Mouse (Mus musculus): ENCODE measurements around the gene Zbtb42. TPM values are rescaled to one million over a fixed set of nuclear protein-coding genes. Genes with fewer than 3 reads are reported as not detected.
A peak's percentile ranks its signal among the peaks of the same experiment; 100 is the strongest.

Zbtb42 gene
- polyA plus RNA-seq, 1 experiment from 2014 or later, result 2.1 TPM

- no peak for ATAC-seq (ENCODE audit: insufficient number of reproducible peaks, insufficient read depth, low FRiP score, low TSS enrichment)
- Histone ChIP-seq H3K27me3 (no peaks in the 10 kb centered on the region), H3K4me3 (no peak overlapping the region), H3K4me1 (peaks cover 57% of the 10 kb centered on the region), H3K9me3 (no peaks in the 10 kb centered on the region), H3K27ac (0 out of 2 replicates have a peak overlapping the region, but pooled peaks have one; percentile 6), H3K4me2 (replicated peaks) (no peak overlapping the region), H3K9ac (no peak overlapping the region), H3K36me3 (peaks cover 94% of the 10 kb centered on the region)
- 90% methylated on average over 11 of the region's 11 CpGs for WGBS
Measured at GRCm38 (mm10) chr12:112663303-112663702, 15.3 kb upstream of the Zbtb42 start.

GRCm38 (mm10) chr12:112663716-112664115 is 14.9 kb upstream of the Zbtb42 start:
- Histone ChIP-seq H3K27me3 (no peaks in the 10 kb centered on the region), H3K4me1 (peaks cover 57% of the 10 kb centered on the region), H3K36me3 (peaks cover 94% of the 10 kb centered on the region), H3K27ac (0 out of 2 replicates have a peak overlapping the region, but pooled peaks have one; percentile 6), H3K9ac (no peak overlapping the region), H3K4me2 (replicated peaks) (no peak overlapping the region), H3K4me3 (no peak overlapping the region), H3K9me3 (no peaks in the 10 kb centered on the region)
- 92% methylated on average over 12 of the region's 12 CpGs for WGBS
- ATAC-seq (ENCODE audit: insufficient number of reproducible peaks, insufficient read depth, low FRiP score, low TSS enrichment), result no peak

- H3K4me1 ChIP-seq, result peaks cover 57% of the 10 kb centered on the region
- H3K9me3 ChIP-seq, result no peaks in the 10 kb centered on the region
- H3K4me3 ChIP-seq, result no peak overlapping the region
- no peaks in the 10 kb centered on the region for H3K27me3 ChIP-seq
- H3K27ac ChIP-seq, result no peak overlapping the region
- no peak for ATAC-seq (ENCODE audit: insufficient number of reproducible peaks, insufficient read depth, low FRiP score, low TSS enrichment)
- H3K4me2 ChIP-seq (replicated peaks), result no peak overlapping the region
- no peak overlapping the region for H3K9ac ChIP-seq
- peaks cover 94% of the 10 kb centered on the region for H3K36me3 ChIP-seq
- WGBS, result 63% methylated on average over 2 of the region's 2 CpGs
Measured at GRCm38 (mm10) chr12:112664124-112664523, 14.5 kb upstream of the Zbtb42 start.

- no peaks in the 10 kb centered on the region for H3K27me3 ChIP-seq
- H3K27ac ChIP-seq, result 0 out of 2 replicates have a peak overlapping the region, but pooled peaks have one; percentile 1
- H3K9me3 ChIP-seq, result no peaks in the 10 kb centered on the region
- no peak overlapping the region for H3K4me2 ChIP-seq (replicated peaks)
- peaks cover 57% of the 10 kb centered on the region for H3K4me1 ChIP-seq
- ATAC-seq (ENCODE audit: insufficient number of reproducible peaks, insufficient read depth, low FRiP score, low TSS enrichment), result no peak
- H3K36me3 ChIP-seq, result peaks cover 94% of the 10 kb centered on the region
- 75% methylated on average over 5 of the region's 5 CpGs for WGBS
- H3K4me3 ChIP-seq, result no peak overlapping the region
- no peak overlapping the region for H3K9ac ChIP-seq
Measured at GRCm38 (mm10) chr12:112664656-112665055, 14.0 kb upstream of the Zbtb42 start.

GRCm38 (mm10) chr12:112665445-112665844 is 13.2 kb upstream of the Zbtb42 start:
- no peaks in the 10 kb centered on the region for H3K9me3 ChIP-seq
- peaks cover 54% of the 10 kb centered on the region for H3K4me1 ChIP-seq
- ATAC-seq (ENCODE audit: insufficient number of reproducible peaks, insufficient read depth, low FRiP score, low TSS enrichment), result no peak
- 71% methylated on average over 18 of the region's 18 CpGs for whole genome bisulfite sequencing
- no peaks in the 10 kb centered on the region for H3K27me3 ChIP-seq
- H3K9ac ChIP-seq, result no peak overlapping the region
- H3K4me2 ChIP-seq (replicated peaks), result no peak overlapping the region
- H3K4me3 ChIP-seq, result no peak overlapping the region
- H3K36me3 ChIP-seq, result peaks cover 94% of the 10 kb centered on the region
- H3K27ac ChIP-seq, result 0 out of 2 replicates have a peak overlapping the region, but pooled peaks have one; percentile 1

- H3K9ac ChIP-seq, result no peak overlapping the region
- H3K4me3 ChIP-seq, result no peak overlapping the region
- H3K4me2 ChIP-seq (replicated peaks), result no peak overlapping the region
- peaks cover 94% of the 10 kb centered on the region for H3K36me3 ChIP-seq
- H3K27ac ChIP-seq, result 0 out of 2 replicates have a peak overlapping the region, but pooled peaks have one; percentile 1
- WGBS, result 89% methylated on average over 9 of the region's 9 CpGs
- H3K4me1 ChIP-seq, result peaks cover 54% of the 10 kb centered on the region
- no peaks in the 10 kb centered on the region for H3K27me3 ChIP-seq
- no peaks in the 10 kb centered on the region for H3K9me3 ChIP-seq
- no peak for ATAC-seq (ENCODE audit: insufficient number of reproducible peaks, insufficient read depth, low FRiP score, low TSS enrichment)
Measured at GRCm38 (mm10) chr12:112665881-112666544, 12.6 kb upstream of the Zbtb42 start.

GRCm38 (mm10) chr12:112667619-112668297 is 10.9 kb upstream of the Zbtb42 start:
- no peaks in the 10 kb centered on the region for H3K27me3 ChIP-seq
- peaks cover 58% of the 10 kb centered on the region for H3K4me1 ChIP-seq
- peak overlapping the region; percentile 24; the same call in 1 of the 2 replicates for H3K9ac ChIP-seq
- H3K36me3 ChIP-seq, result peaks cover 83% of the 10 kb centered on the region
- no peaks in the 10 kb centered on the region for H3K9me3 ChIP-seq
- no peak for ATAC-seq (ENCODE audit: insufficient number of reproducible peaks, insufficient read depth, low FRiP score, low TSS enrichment)
- no peak overlapping the region for H3K4me2 ChIP-seq (replicated peaks)
- no peak overlapping the region for H3K27ac ChIP-seq
- WGBS, result 80% methylated on average over 10 of the region's 10 CpGs
- H3K4me3 ChIP-seq, result no peak overlapping the region

- H3K4me3 ChIP-seq, result peak overlapping the region; percentile 4; the same call in 1 of the 2 replicates
- H3K27ac ChIP-seq, result no peak overlapping the region
- H3K4me1 ChIP-seq, result peaks cover 47% of the 10 kb centered on the region
- H3K9me3 ChIP-seq, result no peaks in the 10 kb centered on the region
- H3K4me2 ChIP-seq (replicated peaks), result peak overlapping the region; percentile 24
- peaks cover 55% of the 10 kb centered on the region for H3K36me3 ChIP-seq
- H3K9ac ChIP-seq, result peak overlapping the region; percentile 41
- H3K27me3 ChIP-seq, result no peaks in the 10 kb centered on the region
- WGBS, result 46% methylated on average over 9 of the region's 9 CpGs
- ATAC-seq (ENCODE audit: insufficient number of reproducible peaks, insufficient read depth, low FRiP score, low TSS enrichment), result no peak
Measured at GRCm38 (mm10) chr12:112670718-112671393, 7.8 kb upstream of the Zbtb42 start.

- H3K4me3 ChIP-seq, result 0 out of 2 replicates have a peak overlapping the region, but pooled peaks have one; percentile 97
- 0 out of 2 replicates have a peak overlapping the region, but pooled peaks have one; percentile 41 for H3K27ac ChIP-seq
- peaks cover 46% of the 10 kb centered on the region for H3K36me3 ChIP-seq
- no peak for ATAC-seq (ENCODE audit: insufficient number of reproducible peaks, insufficient read depth, low FRiP score, low TSS enrichment)
- H3K27me3 ChIP-seq, result 0 out of 2 replicates have a peak, but pooled peaks cover under 1% of the 10 kb centered on the region
- H3K9me3 ChIP-seq, result no peaks in the 10 kb centered on the region
- H3K4me1 ChIP-seq, result peaks cover 46% of the 10 kb centered on the region
- H3K4me2 ChIP-seq (replicated peaks), result peak overlapping the region; percentile 83
- 82% methylated on average over 7 of the region's 7 CpGs for WGBS
- H3K9ac ChIP-seq, result peak overlapping the region; percentile 41; the same call in 1 of the 2 replicates
Measured at GRCm38 (mm10) chr12:112671891-112672290, 6.7 kb upstream of the Zbtb42 start.

- Histone ChIP-seq H3K36me3 (peaks cover 36% of the 10 kb centered on the region), H3K4me3 (peak overlapping the region; percentile 97), H3K9ac (peak overlapping the region; percentile 100), H3K4me2 (replicated peaks) (peak overlapping the region; percentile 83), H3K9me3 (no peaks in the 10 kb centered on the region), H3K27ac (peak overlapping the region; percentile 95), H3K27me3 (peaks cover 11% of the 10 kb centered on the region), H3K4me1 (peaks cover 40% of the 10 kb centered on the region)
- no peak for ATAC-seq (ENCODE audit: insufficient number of reproducible peaks, insufficient read depth, low FRiP score, low TSS enrichment)
- 7% methylated on average over 21 of the region's 21 CpGs for WGBS
Measured at GRCm38 (mm10) chr12:112672744-112673575, 5.7 kb upstream of the Zbtb42 start.

Data from embryonic facial prominence, embryonic 12.5 days (tissue).